Mouse (Mus musculus) kidney, adult 11 months (tissue): ENCODE results near the gene Rps15.
A peak's percentile ranks its signal among the peaks of the same experiment; 100 is the strongest.
"Not testable (repeated sequence)": the region's sequence is repeated elsewhere in the genome, so short reads cannot be mapped to it uniquely, and the experiment has no call there.

ENCODE experiments used
- DNase-seq: peaks from one replicate; pipeline ENCODE4 v3.0.0; 2022

The Rps15 gene

GRCm38 (mm10) chr10:80292251-80293146 lies at the start of gene Rps15:
Gene Rps15 (plus strand): TSS chr10:80292453.
- peak; percentile 93 for DNase-seq

- no peak for DNase-seq
These were observed 49.6 kb upstream of the Rps15 start for GRCm38 (mm10) chr10:80242607-80243006.

GRCm38 (mm10) chr10:80244791-80245399 lies 47.4 kb upstream of the Rps15 start:
- DNase-seq = no peak

GRCm38 (mm10) chr10:80245600-80245999 lies 46.7 kb upstream of the Rps15 start:
- peak; percentile 69 for DNase-seq

- DNase-seq = no peak
These were observed 44.4 kb upstream of the Rps15 start for GRCm38 (mm10) chr10:80247849-80248248.

GRCm38 (mm10) chr10:80248437-80248836 lies 43.8 kb upstream of the Rps15 start:
- not testable (repeated sequence) for DNase-seq

GRCm38 (mm10) chr10:80248971-80249640 lies 43.1 kb upstream of the Rps15 start, which contains the start of gene Ndufs7:
Gene Ndufs7 (plus strand): TSS chr10:80249121.
- DNase-seq = peak; percentile 95

GRCm38 (mm10) chr10:80250059-80250458 lies 42.2 kb upstream of the Rps15 start:
- no peak for DNase-seq

- DNase-seq = no peak
These were observed 41.7 kb upstream of the Rps15 start for GRCm38 (mm10) chr10:80250573-80250972.

- DNase-seq = no peak
These were observed 40.2 kb upstream of the Rps15 start for GRCm38 (mm10) chr10:80252011-80252410.

GRCm38 (mm10) chr10:80252493-80253274 lies 39.6 kb upstream of the Rps15 start:
- DNase-seq = no peak

- DNase-seq = no peak
These were observed 38.7 kb upstream of the Rps15 start for GRCm38 (mm10) chr10:80253551-80253950.

- DNase-seq = no peak
These were observed 37.6 kb upstream of the Rps15 start for GRCm38 (mm10) chr10:80254331-80255297.

GRCm38 (mm10) chr10:80255881-80256535 lies 36.2 kb upstream of the Rps15 start:
- DNase-seq = no peak

GRCm38 (mm10) chr10:80257936-80258335 lies 34.3 kb upstream of the Rps15 start:
- DNase-seq = no peak

- DNase-seq = no peak
These were observed 33.3 kb upstream of the Rps15 start for GRCm38 (mm10) chr10:80258752-80259462.

- no peak for DNase-seq
These were observed 32.8 kb upstream of the Rps15 start for GRCm38 (mm10) chr10:80259463-80259805.

- peak; percentile 86 for DNase-seq
These were observed 32.2 kb upstream of the Rps15 start for GRCm38 (mm10) chr10:80259861-80260641.
